ENCODE assay signal across 10 mouse cellular contexts in genomic region chr4:59869488-59870057, GRCm38 (mm10). TPM values are rescaled to one million over a fixed set of nuclear protein-coding genes. Genes with fewer than 3 reads are reported as not detected.
DNase-seq lines count a peak whose midpoint lies in the region; ATAC-seq lines count a peak whose summit lies in the region.
"Had no signal": no experiment of that assay in that cellular context is flagged by ENCODE, and none has a peak within 500 bp of the region (broad histone marks: within the 10 kb centered on the region; RNA-seq: fewer than 3 reads in every experiment).

No protein-coding gene starts in this region.

- H3K27me3 ChIP-seq in forebrain, embryonic 13.5 days: no peaks in the 10 kb centered on the region
- H3K27me3 ChIP-seq in forebrain, embryonic 11.5 days (ENCODE audit: control insufficient read depth, insufficient read depth, low read length): no peaks in the 10 kb centered on the region
- H3K27me3 ChIP-seq in heart, embryonic 15.5 days: no peaks in the 10 kb centered on the region
- H3K27me3 ChIP-seq: embryonic facial prominence, embryonic 12.5 days had no signal

- no peak for DNase-seq in forebrain, embryonic 11.5 days (ENCODE audit: low spot score)
- DNase-seq in right cerebral cortex, adult 18-20 months: peak; percentile 55
- no peak for DNase-seq in right cerebral cortex, postnatal 25 days
- DNase-seq in thymus, postnatal 10 days (ENCODE audit: low spot score in 2 of 2): no peak
- DNase-seq in yolk sac, embryonic 10.5 days (ENCODE audit: low spot score): no peak

- no peaks in the 10 kb centered on the region for H3K9me3 ChIP-seq in forebrain, embryonic 13.5 days (replicated peaks)
- H3K9me3 ChIP-seq in forebrain, embryonic 11.5 days (ENCODE audit: control insufficient read depth, low read length): no peaks in the 10 kb centered on the region
- H3K9me3 ChIP-seq in heart, embryonic 15.5 days (replicated peaks): no peaks in the 10 kb centered on the region
- H3K9me3 ChIP-seq: embryonic facial prominence, embryonic 12.5 days had no signal

- H3K27ac ChIP-seq in forebrain, embryonic 13.5 days: no peak overlapping the region
- no peak overlapping the region for H3K27ac ChIP-seq in forebrain, embryonic 11.5 days (ENCODE audit: low read depth, low read length)
- peak overlapping the region; percentile 2; the same call in 1 of the 2 replicates for H3K27ac ChIP-seq in heart, embryonic 15.5 days

- peak; percentile 51; the same call in 1 of the 2 replicates for ATAC-seq in forebrain, embryonic 13.5 days
- no peak for ATAC-seq in forebrain, embryonic 11.5 days (replicated peaks; ENCODE audit: low FRiP score)
- no peak for ATAC-seq in heart, embryonic 15.5 days (replicated peaks; ENCODE audit: insufficient number of reproducible peaks, insufficient read depth, low FRiP score, low read depth)
- ATAC-seq in megakaryocyte progenitor cell, adult 5-6 weeks (replicated peaks; ENCODE audit: poor library complexity): 0 out of 2 replicates have a peak, but pooled peaks have one; percentile 15

- H3K4me3 ChIP-seq in forebrain, embryonic 13.5 days: no peak overlapping the region
- no peak overlapping the region for H3K4me3 ChIP-seq in forebrain, embryonic 11.5 days (ENCODE audit: low read depth, low read length)
- no peak overlapping the region for H3K4me3 ChIP-seq in heart, embryonic 15.5 days
- H3K4me3 ChIP-seq: embryonic facial prominence, embryonic 12.5 days had no signal

- 55% methylated on average over 6 of the region's 6 CpGs for WGBS in forebrain, embryonic 13.5 days
- 90% methylated on average over 6 of the region's 6 CpGs for WGBS in forebrain, embryonic 11.5 days
- whole genome bisulfite sequencing in heart, embryonic 15.5 days: 34% methylated on average over 6 of the region's 6 CpGs

- H3K9ac ChIP-seq in forebrain, embryonic 13.5 days: no peak overlapping the region
- no peak overlapping the region for H3K9ac ChIP-seq in forebrain, embryonic 11.5 days (ENCODE audit: low read length)
- no peak overlapping the region for H3K9ac ChIP-seq in heart, embryonic 15.5 days
- H3K9ac ChIP-seq: embryonic facial prominence, embryonic 12.5 days had no signal

- no peaks in the 10 kb centered on the region for H3K36me3 ChIP-seq in forebrain, embryonic 13.5 days (ENCODE audit: poor library complexity, severe bottlenecking)
- no peaks in the 10 kb centered on the region for H3K36me3 ChIP-seq in forebrain, embryonic 11.5 days (ENCODE audit: control insufficient read depth, insufficient read depth, low read length)
- no peaks in the 10 kb centered on the region for H3K36me3 ChIP-seq in heart, embryonic 15.5 days
- H3K36me3 ChIP-seq: embryonic facial prominence, embryonic 12.5 days had no signal

- no peak overlapping the region for H3K4me2 ChIP-seq in forebrain, embryonic 13.5 days
- H3K4me2 ChIP-seq in forebrain, embryonic 11.5 days (ENCODE audit: low read depth, low read length, severe bottlenecking): no peak overlapping the region
- no peak overlapping the region for H3K4me2 ChIP-seq in heart, embryonic 15.5 days
- H3K4me2 ChIP-seq: embryonic facial prominence, embryonic 12.5 days had no signal

- peaks cover 12% of the 10 kb centered on the region; the same call in 1 of the 2 replicates for H3K4me1 ChIP-seq in forebrain, embryonic 13.5 days
- H3K4me1 ChIP-seq in forebrain, embryonic 11.5 days (replicated peaks; ENCODE audit: control insufficient read depth, insufficient read depth, low read length): peaks cover 4% of the 10 kb centered on the region; the same call in 1 of the 2 replicates
- H3K4me1 ChIP-seq in heart, embryonic 15.5 days (replicated peaks): peaks cover 20% of the 10 kb centered on the region

RNA-seq across cellular contexts. Expression of gene Slc46a2, which starts 45.3 kb away (rescaled TPM):
- polyA plus RNA-seq in forebrain, embryonic 13.5 days (2015; fragmentation: Nextera tagmentation; extraction: Ambion mirVana): not detected in 2 replicates
- polyA plus RNA-seq in forebrain, embryonic 11.5 days (2014; fragmentation: Nextera tagmentation; extraction: Ambion mirVana): not detected in 2 replicates
- 1.2 and 14.3 TPM in 2 replicates for polyA plus RNA-seq in heart, embryonic 15.5 days (2015; fragmentation: Nextera tagmentation; extraction: Ambion mirVana)
- not detected in 2 replicates for total RNA-seq in megakaryocyte progenitor cell, adult 5-6 weeks (2015)
- total RNA-seq in megakaryocyte progenitor cell, adult 5-6 weeks (2017): not detected in 2 replicates
- total RNA-seq: left cerebral cortex, postnatal 10 days had no signal

Comparison
In these comparisons a context has a peak if more than half of its experiments do, and no peak if none do; other contexts are left out.
1. ATAC-seq: peak in forebrain, embryonic 13.5 days (single experiment) and megakaryocyte progenitor cell, adult 5-6 weeks (single experiment); none in forebrain, embryonic 11.5 days (single experiment) and heart, embryonic 15.5 days (single experiment).